Mouse (Mus musculus) testis, adult 2 months (tissue): ENCODE measurements around the gene Hpn. TPM values are rescaled to one million over a fixed set of nuclear protein-coding genes. Genes with fewer than 3 reads are reported as not detected.

Experiments
- H3K27ac ChIP-seq: fragments of 200-500 bp; 2 replicates; pipeline ENCODE4 v1.5.1; 2012; ENCODE audit warnings: low read depth, low read length; ENCODE audit not compliant: control insufficient read depth, insufficient read depth
- H3K27me3 ChIP-seq: fragments of 200-500 bp; 2 replicates; pipeline ENCODE4 v1.6.1; 2012; ENCODE audit warnings: mild to moderate bottlenecking, low read length, moderate library complexity; ENCODE audit not compliant: control insufficient read depth, insufficient read depth
- H3K36me3 ChIP-seq: fragments of 200-500 bp; 2 replicates; pipeline ENCODE4 v1.6.1; 2012; ENCODE audit warnings: mild to moderate bottlenecking, low read length; ENCODE audit not compliant: control insufficient read depth, insufficient read depth
- H3K4me1 ChIP-seq: fragments of 200-500 bp; 2 replicates; pipeline ENCODE4 v1.6.1; 2012; ENCODE audit warnings: low read length; ENCODE audit not compliant: control insufficient read depth, insufficient read depth
- H3K4me3 ChIP-seq: fragments of 200-500 bp; 2 replicates; pipeline ENCODE4 v1.5.1; 2012; ENCODE audit warnings: low read depth, mild to moderate bottlenecking, low read length, moderate library complexity, mixed read lengths; ENCODE audit not compliant: control insufficient read depth
- CTCF ChIP-seq: fragments of 200-500 bp; IDR thresholded peaks from 2 replicates; pipeline ENCODE4 v1.5.1; 2012; ENCODE audit warnings: low read depth, mild to moderate bottlenecking, inconsistent platforms, low read length, moderate library complexity; ENCODE audit not compliant: control insufficient read depth, insufficient read depth, insufficient replicate concordance
- POLR2A ChIP-seq: fragments of 200-500 bp; IDR thresholded peaks from 2 replicates; pipeline ENCODE4 v1.6.1; 2012; ENCODE audit warnings: low read depth, mild to moderate bottlenecking, inconsistent platforms, low read length, moderate library complexity; ENCODE audit not compliant: control insufficient read depth
- polyA plus RNA-seq: library from polyadenylated mRNA; depleted of rRNA; stranded (reverse); fragments of >200 nt; gene quantifications from 2 replicates; pipeline ENCODE4 v1.2.3, GENCODE M21; 2012

Gene Hpn
- polyA plus RNA-seq, 1 experiment = 0.73 TPM

DNA sequence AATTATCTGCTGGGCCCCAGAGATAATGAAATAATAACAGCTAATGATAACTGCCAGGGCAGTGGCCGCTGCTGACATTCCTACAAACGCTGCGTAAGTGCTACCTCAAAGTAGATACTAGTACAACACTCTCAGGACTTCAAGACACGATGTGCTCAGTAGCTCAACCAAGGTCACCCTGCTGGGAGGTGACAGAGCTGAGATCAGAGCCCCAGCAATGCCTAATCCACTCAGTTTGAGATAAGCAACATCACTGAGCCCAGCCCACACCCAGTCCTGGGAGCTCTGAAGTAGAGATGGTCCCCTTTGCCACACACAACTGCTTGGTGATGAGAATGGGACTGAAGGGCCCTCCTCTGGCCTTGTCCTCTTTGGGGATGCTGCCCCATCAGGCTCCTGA is 25.2 kb upstream of the Hpn start:
- H3K4me3 ChIP-seq = no peak overlapping the region
- H3K27me3 ChIP-seq = no peaks in the 10 kb centered on the region
- H3K4me1 ChIP-seq = no peaks in the 10 kb centered on the region; the same call in 1 of the 2 replicates
- H3K36me3 ChIP-seq = no peaks in the 10 kb centered on the region
- no peak for TF ChIP-seq CTCF
- no peak for TF ChIP-seq POLR2A
- no peak overlapping the region for H3K27ac ChIP-seq

DNA sequence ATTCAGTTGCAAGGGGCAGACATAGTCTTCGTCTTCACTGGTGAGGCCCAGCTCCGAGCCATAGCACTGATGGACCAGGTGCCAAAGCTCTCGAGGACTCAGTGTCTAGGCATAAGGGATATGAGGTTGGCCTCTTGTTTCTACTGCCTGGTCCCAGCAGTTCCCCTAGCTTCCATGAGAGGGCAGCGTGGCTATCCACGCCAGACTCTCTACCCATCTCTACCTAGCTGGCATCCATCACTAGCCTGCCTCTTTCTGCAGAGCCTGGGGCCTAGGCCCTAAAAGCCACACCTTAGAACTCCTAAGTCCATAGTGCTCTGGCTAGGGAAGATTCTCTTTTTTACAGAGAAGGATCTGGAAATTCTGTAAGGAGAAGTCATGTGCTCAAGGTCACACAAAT is 24.7 kb upstream of the Hpn start:
- TF ChIP-seq POLR2A = no peak
- TF ChIP-seq CTCF = peak; percentile 74; the same call in 1 of the 2 replicates
- Histone ChIP-seq H3K36me3 (no peaks in the 10 kb centered on the region), H3K4me3 (no peak overlapping the region), H3K27me3 (no peaks in the 10 kb centered on the region), H3K4me1 (no peaks in the 10 kb centered on the region; the same call in 1 of the 2 replicates), H3K27ac (no peak overlapping the region)

DNA sequence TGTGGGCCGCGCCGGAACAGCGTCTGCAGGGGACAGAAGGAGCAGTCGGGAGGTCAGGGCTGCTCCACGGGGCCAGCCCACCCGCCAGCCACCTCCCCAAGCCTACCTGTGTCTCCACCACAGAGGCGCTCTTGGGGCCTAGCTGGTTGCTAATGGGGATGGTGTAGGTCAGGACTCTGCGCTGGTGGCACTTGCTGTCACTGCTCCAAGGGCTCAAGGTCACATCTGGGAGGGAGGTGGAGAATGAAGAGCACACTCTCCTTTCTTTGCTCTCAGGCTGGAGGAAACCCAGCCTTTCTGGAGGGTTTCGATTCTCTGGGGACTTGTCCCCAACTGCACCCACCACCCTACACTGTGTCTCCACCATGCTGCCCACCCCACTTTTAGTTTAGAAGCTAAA is 20.6 kb upstream of the Hpn start:
- no peaks in the 10 kb centered on the region for H3K36me3 ChIP-seq
- H3K4me1 ChIP-seq = no peaks in the 10 kb centered on the region
- H3K27me3 ChIP-seq = no peaks in the 10 kb centered on the region
- no peak overlapping the region for H3K27ac ChIP-seq
- no peak for TF ChIP-seq POLR2A
- TF ChIP-seq CTCF = no peak
- H3K4me3 ChIP-seq = no peak overlapping the region

DNA sequence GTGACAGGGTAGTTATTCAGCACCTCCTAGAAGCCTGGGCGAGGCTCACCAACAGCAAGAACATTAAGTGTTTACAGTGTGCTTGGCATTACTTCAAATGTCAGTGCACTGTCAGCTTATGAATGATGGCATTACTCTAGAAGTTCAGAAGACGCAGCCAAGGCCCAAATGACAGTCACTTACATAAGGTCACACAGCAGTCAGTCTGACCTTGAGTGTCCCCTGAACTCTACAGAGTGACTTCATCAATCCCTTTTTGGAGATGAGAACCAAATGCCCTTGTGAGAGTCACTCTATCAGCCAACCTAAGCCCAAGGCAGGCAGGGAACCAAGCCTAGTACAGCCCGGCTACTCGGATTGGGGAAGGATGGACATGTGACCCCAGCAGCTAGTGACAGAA is 16.8 kb upstream of the Hpn start:
- no peaks in the 10 kb centered on the region for H3K36me3 ChIP-seq
- H3K4me1 ChIP-seq = peaks cover 4% of the 10 kb centered on the region; the same call in 1 of the 2 replicates
- no peak for TF ChIP-seq POLR2A
- TF ChIP-seq CTCF = no peak
- no peak overlapping the region for H3K27ac ChIP-seq
- H3K27me3 ChIP-seq = no peaks in the 10 kb centered on the region
- no peak overlapping the region for H3K4me3 ChIP-seq

DNA sequence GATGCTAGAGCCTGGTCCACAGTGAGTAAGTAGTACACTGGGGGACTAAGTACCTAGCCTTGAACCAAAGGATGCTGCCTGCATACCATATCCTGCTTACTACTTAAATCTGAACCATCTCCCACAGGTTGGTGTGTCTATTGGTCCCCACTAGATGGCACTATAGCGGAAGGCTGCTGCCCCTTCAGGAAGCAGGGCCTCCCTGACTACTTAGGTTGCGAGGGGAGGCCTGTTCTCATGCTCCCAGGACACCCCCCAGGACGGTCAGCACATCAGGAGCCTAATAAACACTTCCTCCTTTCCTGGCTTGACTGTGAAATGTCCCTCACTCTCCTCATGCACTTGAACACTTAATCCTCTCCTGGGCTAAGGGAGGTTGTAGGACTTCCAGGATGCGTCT is 15.8 kb upstream of the Hpn start:
- H3K4me1 ChIP-seq = peaks cover 9% of the 10 kb centered on the region
- no peaks in the 10 kb centered on the region; the same call in 1 of the 2 replicates for H3K27me3 ChIP-seq
- TF ChIP-seq CTCF (peak; percentile 64; the same call in 1 of the 2 replicates), POLR2A (no peak)

DNA sequence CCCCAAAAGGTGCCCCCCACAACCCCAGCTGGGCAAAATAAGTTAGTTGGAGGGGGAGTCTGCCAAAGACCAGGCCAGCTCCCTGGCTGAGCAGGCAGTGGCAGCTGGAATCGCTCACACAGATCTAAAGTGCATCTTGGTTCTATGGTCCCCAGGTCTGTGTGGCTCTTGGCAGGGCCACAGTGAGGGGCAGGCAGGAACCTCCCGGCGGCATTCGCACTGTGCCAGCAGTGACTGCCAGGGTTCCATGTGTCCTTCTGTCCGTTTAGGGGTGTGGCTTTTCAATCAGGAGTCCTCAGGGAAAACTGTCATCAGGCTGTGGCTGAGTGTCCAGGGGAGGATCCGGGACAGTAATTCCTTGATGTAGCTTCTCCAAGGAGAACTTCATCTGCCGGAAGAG is 15.1 kb upstream of the Hpn start:
- no peak overlapping the region for H3K27ac ChIP-seq
- no peak overlapping the region for H3K4me3 ChIP-seq
- peaks cover 9% of the 10 kb centered on the region for H3K4me1 ChIP-seq
- TF ChIP-seq POLR2A (no peak), CTCF (no peak)
- H3K36me3 ChIP-seq = no peaks in the 10 kb centered on the region
- no peaks in the 10 kb centered on the region; the same call in 1 of the 2 replicates for H3K27me3 ChIP-seq

More for the DNA sequence above, 15.8 kb upstream of the Hpn start:
- Histone ChIP-seq H3K36me3 (no peaks in the 10 kb centered on the region), H3K4me3 (no peak overlapping the region), H3K27ac (no peak overlapping the region)

DNA sequence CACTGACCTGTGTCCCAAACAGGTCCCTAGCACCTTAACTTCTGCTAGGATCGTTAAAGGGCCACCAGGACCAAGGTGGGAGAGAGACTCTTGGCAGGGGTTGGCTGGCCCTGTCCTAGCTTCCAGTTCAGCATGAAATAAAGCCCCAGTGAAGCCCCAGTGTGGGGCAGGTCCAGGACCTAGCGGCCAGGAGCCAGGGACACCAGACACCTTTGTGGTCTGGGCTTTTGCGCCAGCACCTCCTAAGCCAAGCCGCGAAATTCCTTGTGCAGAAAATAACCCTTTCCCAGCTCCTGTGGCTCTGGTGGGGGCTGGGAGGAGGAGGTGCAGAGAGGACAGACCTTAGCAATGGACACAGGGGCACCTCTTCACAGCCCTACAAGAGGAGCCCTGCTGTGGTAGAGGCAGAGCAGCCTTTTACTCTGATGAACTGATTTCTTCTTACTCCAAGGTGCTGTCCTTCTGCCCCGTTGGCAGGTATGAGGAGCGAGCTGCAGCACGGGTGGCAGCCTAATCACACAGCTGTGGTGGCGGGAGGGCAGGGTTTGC is 13.1 kb upstream of the Hpn start:
- Histone ChIP-seq H3K4me1 (peaks cover 9% of the 10 kb centered on the region), H3K27me3 (no peaks in the 10 kb centered on the region; the same call in 1 of the 2 replicates), H3K36me3 (no peaks in the 10 kb centered on the region), H3K27ac (no peak overlapping the region), H3K4me3 (no peak overlapping the region)
- no peak for TF ChIP-seq CTCF
- TF ChIP-seq POLR2A = no peak

DNA sequence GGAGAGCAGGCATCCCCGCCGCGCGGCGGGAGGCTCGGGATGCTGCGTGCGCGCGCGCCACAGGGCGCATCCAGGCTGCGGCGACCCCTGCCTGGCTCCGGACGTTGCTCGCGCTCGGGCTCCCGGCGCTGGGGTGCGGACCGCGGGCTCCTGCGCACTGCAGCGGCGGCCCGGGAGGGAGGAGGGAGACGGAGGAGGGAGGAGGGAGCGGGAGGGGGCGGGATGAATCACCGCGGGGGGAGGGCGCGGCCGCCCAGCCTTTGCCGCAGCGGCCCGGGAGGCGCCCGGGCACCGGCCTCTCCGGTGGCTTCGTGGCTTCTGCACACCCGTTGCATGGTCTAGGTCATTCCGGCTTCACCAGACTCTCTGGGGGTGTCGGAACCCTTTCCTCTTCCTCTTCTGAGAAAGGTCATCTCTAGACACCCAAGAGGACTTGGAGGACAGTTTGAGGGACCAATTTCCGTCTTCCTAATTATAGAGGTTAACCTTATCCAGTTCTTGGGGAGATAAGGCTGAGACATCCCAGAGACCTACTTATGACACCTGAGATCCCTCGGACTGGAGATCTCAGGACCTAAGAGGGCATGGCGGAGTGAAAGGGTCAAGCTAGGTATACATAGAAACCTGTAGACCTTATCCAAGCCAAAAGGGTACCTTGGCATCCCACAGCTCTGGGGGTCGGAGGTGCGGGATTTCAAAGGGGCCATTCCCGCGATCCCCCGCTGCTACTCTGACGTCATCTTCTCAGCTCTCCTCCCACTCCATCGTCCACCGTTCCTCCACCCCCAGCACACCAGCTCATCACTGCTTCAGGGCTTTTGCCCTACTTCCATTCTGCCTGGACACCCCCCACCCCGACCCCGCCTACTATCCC is 12.0 kb upstream of the Hpn start, which contains the start of gene Scn1b:
Scn1b (minus strand) TSS at position 153 of the 874 bp plus-strand sequence.
- Histone ChIP-seq H3K27me3 (no peaks in the 10 kb centered on the region; the same call in 1 of the 2 replicates), H3K4me1 (peaks cover 12% of the 10 kb centered on the region), H3K4me3 (peak within 1 kb of the TSS; percentile 70), H3K27ac (no peak within 1 kb of the TSS), H3K36me3 (no peaks in the 10 kb centered on the region)
- TF ChIP-seq CTCF (no peak), POLR2A (no peak)
